Mouse (Mus musculus) thymus, adult 2 months (tissue): ENCODE measurements around the gene 2310003L06Rik.

Experiments
- CTCF ChIP-seq: fragments of 200-500 bp; IDR thresholded peaks from 2 replicates; pipeline ENCODE4 v1.5.1; 2012; ENCODE audit warnings: mild to moderate bottlenecking, control low read depth, low read length, moderate library complexity, borderline replicate concordance; ENCODE audit not compliant: control insufficient read depth, poor library complexity, insufficient read depth; ENCODE audit errors: extremely low read depth
- POLR2A ChIP-seq: fragments of 200-500 bp; IDR thresholded peaks from 2 replicates; pipeline ENCODE4 v1.6.1; 2012; ENCODE audit warnings: mild to moderate bottlenecking, low read length, control low read depth, moderate library complexity; ENCODE audit not compliant: control insufficient read depth, poor library complexity, insufficient read depth; ENCODE audit errors: extremely low read depth

DNA sequence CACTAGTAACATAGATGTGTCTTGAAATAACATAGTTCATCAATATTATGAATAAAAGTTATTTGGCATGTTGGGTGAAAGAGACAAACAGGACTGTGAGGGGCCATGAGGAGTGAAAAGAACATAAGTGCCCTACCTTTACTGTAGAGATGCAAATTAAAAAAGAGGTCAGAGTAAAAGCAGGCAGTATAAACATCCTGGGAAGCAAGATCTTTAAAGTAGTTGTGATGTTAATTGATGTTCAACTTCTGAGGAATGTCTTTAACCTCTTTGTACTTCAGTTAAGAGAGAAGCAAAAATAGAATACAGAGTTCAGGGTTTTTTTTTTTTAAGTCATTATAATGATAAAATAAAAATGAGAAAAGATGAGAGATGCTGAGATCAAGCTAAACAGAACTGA is 36.0 kb downstream of the 2310003L06Rik start:
- no peak for TF ChIP-seq CTCF
- TF ChIP-seq POLR2A: no peak
